Mouse (Mus musculus) liver, adult 2 months (tissue): ENCODE data around the gene Zfp30. TPM values are rescaled to one million over a fixed set of nuclear protein-coding genes. Genes with fewer than 3 reads are reported as not detected.
A peak's percentile ranks its signal among the peaks of the same experiment; 100 is the strongest.

Source experiments
- DNase-seq: peaks from one replicate; pipeline ENCODE4 v3.0.0-alpha.2; 2011; ENCODE audit warnings: low read depth, low spot score; ENCODE audit errors: extremely low read depth
- H3K27ac ChIP-seq: fragments of 200-500 bp; replicated peaks from 2 replicates; pipeline ENCODE4 v1.5.1; 2012; ENCODE audit warnings: low read depth, mild to moderate bottlenecking, control low read depth, inconsistent platforms, low read length; ENCODE audit not compliant: insufficient read depth
- H3K27me3 ChIP-seq: fragments of 200-500 bp; 2 replicates; pipeline ENCODE4 v1.6.1; 2012; ENCODE audit warnings: mild to moderate bottlenecking, moderate library complexity, low read length, inconsistent platforms; ENCODE audit not compliant: control insufficient read depth, insufficient read depth
- H3K36me3 ChIP-seq: fragments of 200-500 bp; 2 replicates; pipeline ENCODE4 v1.6.1; 2012; ENCODE audit warnings: low read length, inconsistent platforms; ENCODE audit not compliant: control insufficient read depth, insufficient read depth
- H3K4me1 ChIP-seq: fragments of 200-500 bp; 2 replicates; pipeline ENCODE4 v1.6.1; 2011; ENCODE audit warnings: low read length; ENCODE audit not compliant: control insufficient read depth, insufficient read depth
- H3K4me3 ChIP-seq: fragments of 200-500 bp; 2 replicates; pipeline ENCODE4 v1.5.1; 2011; ENCODE audit warnings: low read depth, mild to moderate bottlenecking, control low read depth, low read length, moderate library complexity; ENCODE audit not compliant: insufficient read depth
- H3K79me2 ChIP-seq: fragments of 200-500 bp; 2 replicates; pipeline ENCODE4 v1.6.1; 2012; ENCODE audit warnings: inconsistent platforms, mild to moderate bottlenecking, low read length, moderate library complexity; ENCODE audit not compliant: control insufficient read depth, insufficient read depth
- H3K9ac ChIP-seq: fragments of 200-500 bp; 2 replicates; pipeline ENCODE4 v1.6.1; 2012; ENCODE audit warnings: low read depth, mild to moderate bottlenecking, control low read depth, inconsistent platforms, low read length
- CTCF ChIP-seq: fragments of 200-500 bp; IDR thresholded peaks from 2 replicates; pipeline ENCODE4 v1.5.1; 2011; ENCODE audit warnings: low read depth, low read length, control low read depth
- POLR2A ChIP-seq: fragments of 200-500 bp; IDR thresholded peaks from 2 replicates; pipeline ENCODE4 v1.6.1; 2011; ENCODE audit warnings: low read length, control low read depth; ENCODE audit not compliant: insufficient read depth; ENCODE audit errors: extremely low read depth
- WGBS: fragments of 180-500 bp; shearing (Covaris S2); methylation state at CpG from one replicate; pipeline ENCODE4 v1.1.7; 2018; 5-methylcytosine and 5-hydroxymethylcytosine counted together
- polyA plus RNA-seq: library from polyadenylated mRNA; depleted of rRNA; stranded (reverse); fragments of >200 nt; gene quantifications from 2 replicates; pipeline ENCODE4 v1.2.3, GENCODE M21; 2012; rRNA removed
- total RNA-seq: library from RNA; depleted of rRNA; stranded (reverse); fragments of >200 nt; gene quantifications from 2 replicates; pipeline ENCODE4 v1.2.3, GENCODE M21; 2014; rRNA removed

The Zfp30 gene
- total and polyA plus RNA-seq, 2 experiments = 1.5 to 1.8 TPM

GRCm38 (mm10) chr7:29836816-29837215, 53.0 kb downstream of the Zfp30 start:
- DNase-seq = no peak
- Histone ChIP-seq H3K27me3 (no peaks in the 10 kb centered on the region), H3K9ac (no peak overlapping the region), H3K4me1 (no peaks in the 10 kb centered on the region), H3K27ac (no peak overlapping the region), H3K4me3 (no peak overlapping the region), H3K36me3 (peaks cover 3% of the 10 kb centered on the region; the same call in 1 of the 2 replicates), H3K79me2 (no peaks in the 10 kb centered on the region)
- 96% methylated on average over 1 of the region's 1 CpGs for WGBS
- TF ChIP-seq POLR2A (no peak), CTCF (no peak)

- Histone ChIP-seq H3K79me2 (no peaks in the 10 kb centered on the region), H3K36me3 (no peaks in the 10 kb centered on the region), H3K27me3 (no peaks in the 10 kb centered on the region), H3K27ac (no peak overlapping the region), H3K4me1 (no peaks in the 10 kb centered on the region), H3K9ac (no peak overlapping the region), H3K4me3 (no peak overlapping the region)
- DNase-seq = no peak
- 84% methylated on average over 3 of the region's 3 CpGs for WGBS
- TF ChIP-seq CTCF (no peak), POLR2A (no peak)
These were observed 55.5 kb downstream of the Zfp30 start for GRCm38 (mm10) chr7:29839256-29839655.

- H3K27ac ChIP-seq = no peak overlapping the region
- peaks cover 15% of the 10 kb centered on the region for H3K36me3 ChIP-seq
- no peaks in the 10 kb centered on the region for H3K27me3 ChIP-seq
These were observed 58.3 kb downstream of the Zfp30 start for GRCm38 (mm10) chr7:29842105-29842504.

More at GRCm38 (mm10) chr7:29842105-29842504, 58.3 kb downstream of the Zfp30 start:
- 53% methylated on average over 1 of the region's 1 CpGs for WGBS
- H3K4me1 ChIP-seq = no peaks in the 10 kb centered on the region
- peak; percentile 34 for DNase-seq
- no peak for TF ChIP-seq CTCF
- TF ChIP-seq POLR2A = no peak
- H3K9ac ChIP-seq = no peak overlapping the region
- H3K79me2 ChIP-seq = no peaks in the 10 kb centered on the region
- H3K4me3 ChIP-seq = no peak overlapping the region

Other genes with a start within 250 kb of the Zfp30 start
- not detected in 2 replicates for gene Catsperg2, start 57.0 kb upstream of the Zfp30 start, total RNA-seq
- gene Catsperg2, start 57.0 kb upstream of the Zfp30 start, polyA plus RNA-seq = not detected in 2 replicates
- 4.3 and 4.7 TPM in 2 replicates for gene Zfp84, start 15.4 kb upstream of the Zfp30 start, total RNA-seq
- 1.4 and 1.5 TPM in 2 replicates for gene Zfp84, start 15.4 kb upstream of the Zfp30 start, polyA plus RNA-seq
- gene Zfp790, start 32.1 kb downstream of the Zfp30 start, total RNA-seq = 5.6 and 7.2 TPM in 2 replicates
- 1.1 and 1.4 TPM in 2 replicates for gene Zfp790, start 32.1 kb downstream of the Zfp30 start, polyA plus RNA-seq
- 0.54 and 0.65 TPM in 2 replicates for gene Zfp940, start 69.7 kb downstream of the Zfp30 start, total RNA-seq
- gene Zfp940, start 69.7 kb downstream of the Zfp30 start, polyA plus RNA-seq = 0.09 and 0.12 TPM in 2 replicates
- gene Zfp420, start 76.0 kb downstream of the Zfp30 start, total RNA-seq = 2.8 and 3.7 TPM in 2 replicates
- gene Zfp420, start 76.0 kb downstream of the Zfp30 start, polyA plus RNA-seq = 0.34 and 0.50 TPM in 2 replicates
- 3.6 and 4.6 TPM in 2 replicates for gene Zfp27, start 122.6 kb downstream of the Zfp30 start, total RNA-seq
- gene Zfp27, start 122.6 kb downstream of the Zfp30 start, polyA plus RNA-seq = 1.1 and 1.3 TPM in 2 replicates
- gene Zfp383, start 124.2 kb downstream of the Zfp30 start, total RNA-seq = 2.4 and 3.2 TPM in 2 replicates
- gene Zfp383, start 124.2 kb downstream of the Zfp30 start, polyA plus RNA-seq = 0.36 and 0.51 TPM in 2 replicates
- gene Zfp74, start 170.1 kb downstream of the Zfp30 start, total RNA-seq = 2.4 and 2.6 TPM in 2 replicates
- 2.3 and 2.7 TPM in 2 replicates for gene Zfp74, start 170.1 kb downstream of the Zfp30 start, polyA plus RNA-seq
- 8.7 and 8.8 TPM in 2 replicates for gene Zfp568, start 200.0 kb downstream of the Zfp30 start, total RNA-seq
- 4.3 and 4.9 TPM in 2 replicates for gene Zfp568, start 200.0 kb downstream of the Zfp30 start, polyA plus RNA-seq